Mouse (Mus musculus) E14TG2a.4 (cell line): ENCODE data around the gene Cdkn2aip.

Source experiments
- CTCF ChIP-seq: conservative IDR thresholded peaks from 2 replicates; pipeline ENCODE4 v1.5.1; 2014; ENCODE audit warnings: low read length
- NANOG ChIP-seq: IDR thresholded peaks from 2 replicates; pipeline ENCODE4 v1.6.1; 2014; ENCODE audit warnings: borderline replicate concordance, low read length, mixed read lengths

- TF ChIP-seq CTCF = peak; percentile 28
- TF ChIP-seq NANOG = no peak
These were observed 34.1 kb downstream of the Cdkn2aip start for GRCm38 (mm10) chr8:47679603-47680002.
